Mouse (Mus musculus) CH12.LX (cell line): Measurements from ENCODE around the gene Myo15b.

ENCODE experiments used
- BHLHE40 ChIP-seq: IDR thresholded peaks from 2 replicates; pipeline ENCODE4 v1.6.1; 2011; ENCODE audit warnings: mild to moderate bottlenecking, low read depth, low read length, improper control_type of control experiment
- CTCF ChIP-seq, 2 experiments: IDR thresholded peaks in 1 of 2; conservative IDR thresholded peaks in 1 of 2; 2 replicates each; pipeline ENCODE4 v1.5.1; 2011 to 2012; ENCODE audit warnings: low read depth in 2 of 2, low read length in 2 of 2, improper control_type of control experiment in 1 of 2, inconsistent platforms in 1 of 2, mild to moderate bottlenecking in 1 of 2, moderate library complexity in 1 of 2
- EP300 ChIP-seq: IDR thresholded peaks from 2 replicates; pipeline ENCODE4 v1.6.1; 2011; ENCODE audit warnings: low read length, improper control_type of control experiment
- GABPA ChIP-seq: IDR thresholded peaks from 2 replicates; pipeline ENCODE4 v1.6.1; 2012; ENCODE audit warnings: low read depth, low read length, improper control_type of control experiment, inconsistent platforms; ENCODE audit not compliant: insufficient replicate concordance
- KAT2A ChIP-seq: IDR thresholded peaks from 2 replicates; pipeline ENCODE4 v1.6.1; 2012; ENCODE audit warnings: low read length, improper control_type of control experiment, inconsistent platforms; ENCODE audit not compliant: insufficient replicate concordance
- MAX ChIP-seq: IDR thresholded peaks from 2 replicates; pipeline ENCODE4 v1.6.1; 2011; ENCODE audit warnings: low read length, improper control_type of control experiment
- MAZ ChIP-seq: IDR thresholded peaks from 2 replicates; pipeline ENCODE4 v1.6.1; 2012; ENCODE audit warnings: low read depth, mild to moderate bottlenecking, inconsistent platforms, low read length, improper control_type of control experiment, moderate library complexity
- NELFE ChIP-seq: IDR thresholded peaks from 2 replicates; pipeline ENCODE4 v1.6.1; 2011; ENCODE audit warnings: low read depth, low read length, improper control_type of control experiment
- NRF1 ChIP-seq: IDR thresholded peaks from 2 replicates; pipeline ENCODE4 v1.6.1; 2014; ENCODE audit warnings: low read depth, mild to moderate bottlenecking, inconsistent platforms, low read length, improper control_type of control experiment, moderate library complexity
- POLR2A ChIP-seq: IDR thresholded peaks from 2 replicates; pipeline ENCODE4 v1.6.1; 2011; ENCODE audit warnings: low read depth, mild to moderate bottlenecking, improper control_type of control experiment, low read length
- POLR2AphosphoS2 ChIP-seq: IDR thresholded peaks from 2 replicates; pipeline ENCODE4 v1.6.1; 2011; ENCODE audit warnings: low read depth, low read length, improper control_type of control experiment
- TBP ChIP-seq: conservative IDR thresholded peaks from 2 replicates; pipeline ENCODE4 v1.6.1; 2011; ENCODE audit warnings: low read depth, low read length, improper control_type of control experiment
- TCF12 ChIP-seq: IDR thresholded peaks from 2 replicates; pipeline ENCODE4 v1.6.1; 2014; ENCODE audit warnings: low read depth, mild to moderate bottlenecking, inconsistent platforms, low read length, improper control_type of control experiment

DNA sequence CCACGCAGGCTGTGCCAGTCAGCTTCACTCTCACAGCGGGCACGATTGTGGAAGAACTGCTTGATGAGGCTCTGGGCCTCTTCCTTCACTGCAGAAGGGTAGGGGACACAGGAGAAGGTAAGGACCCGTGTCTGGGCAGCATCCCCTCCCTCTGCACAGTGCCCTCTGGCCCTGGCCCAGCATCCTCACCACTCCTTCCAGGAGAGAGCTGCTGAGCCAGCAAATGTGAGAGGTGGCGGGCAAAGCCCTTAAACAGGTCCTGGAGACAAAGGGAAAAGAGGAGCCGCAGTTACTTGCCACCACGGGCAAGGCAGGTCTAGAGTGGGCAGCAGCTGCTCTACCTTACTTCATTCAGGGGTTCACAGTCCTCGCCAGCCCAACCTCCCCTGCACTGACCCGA is 34.9 kb downstream of the Myo15b start:
- no peak for TF ChIP-seq MAX
- no peak for TF ChIP-seq TCF12
- TF ChIP-seq CTCF (conservative IDR thresholded peaks at IDR 0.05 in 1 of 2, IDR thresholded peaks at IDR 0.05 in 1 of 2; ENCODE audit: low read depth in 2 of 2, low read length in 2 of 2): no peak
- TF ChIP-seq POLR2A: no peak
- no peak for TF ChIP-seq EP300
- TF ChIP-seq POLR2AphosphoS2: no peak
- TF ChIP-seq MAZ: no peak
- no peak for TF ChIP-seq NRF1
- no peak for TF ChIP-seq BHLHE40
- TF ChIP-seq TBP: no peak
- TF ChIP-seq KAT2A: no peak
- no peak for TF ChIP-seq GABPA
- TF ChIP-seq NELFE: no peak
